Comparison of ENCODE assay signal across 8 mouse cellular contexts in genomic region chr13:19236340-19236739, GRCm38 (mm10).
DNase-seq lines count a peak whose midpoint lies in the region; ATAC-seq lines count a peak whose summit lies in the region.

No protein-coding gene starts in this region.

- peaks cover 7% of the 10 kb centered on the region; the same call in 1 of the 2 replicates for H3K4me1 ChIP-seq in liver, embryonic 13.5 days (replicated peaks)

- H3K9ac ChIP-seq in liver, embryonic 13.5 days: no peak overlapping the region

- H3K27ac ChIP-seq in liver, embryonic 13.5 days: no peak overlapping the region

- no peaks in the 10 kb centered on the region for H3K9me3 ChIP-seq in liver, embryonic 13.5 days (replicated peaks)

- H3K36me3 ChIP-seq in liver, embryonic 13.5 days: no peaks in the 10 kb centered on the region

- ATAC-seq in frontal cortex, adult (ENCODE audit: low TSS enrichment): peak; percentile 76
- peak; percentile 61 for ATAC-seq in liver, embryonic 13.5 days (ENCODE audit: low read depth)
- no peak for ATAC-seq in monocyte, adult 5-6 weeks (replicated peaks; ENCODE audit: insufficient number of reproducible peaks, low FRiP score, low TSS enrichment, poor library complexity, severe bottlenecking)

- DNase-seq in adrenal gland, postnatal 14 days: peak; percentile 29
- no peak for DNase-seq in adrenal gland, postnatal 25 days
- peak; percentile 5 for DNase-seq in ovary, postnatal 36 days (ENCODE audit: low spot score)
- DNase-seq in ovary, adult 18-20 months (ENCODE audit: low spot score): no peak
- DNase-seq in liver, embryonic 13.5 days: peak; percentile 45
- peak; percentile 6 to 18 for DNase-seq in thymus, adult 18-20 months

- H3K4me2 ChIP-seq in liver, embryonic 13.5 days: no peak overlapping the region

- no peak overlapping the region for H3K4me3 ChIP-seq in liver, embryonic 13.5 days (replicated peaks)

- H3K27me3 ChIP-seq in liver, embryonic 13.5 days: no peaks in the 10 kb centered on the region

Comparison
In these comparisons a context has a peak if more than half of its experiments do, and no peak if none do; other contexts are left out.
1. DNase-seq: peak in adrenal gland, postnatal 14 days (single experiment), ovary, postnatal 36 days (single experiment), liver, embryonic 13.5 days (single experiment) and thymus, adult 18-20 months (2 of 2); none in adrenal gland, postnatal 25 days (single experiment) and ovary, adult 18-20 months (single experiment).